Mouse (Mus musculus): ENCODE data around the gene Lrrc4.

Gene Lrrc4

GRCm38 (mm10) chr6:28831011-28831853 is at the start of gene Lrrc4:
Lrrc4 (minus strand) TSS chr6:28831747.
- no peak for ATAC-seq (ENCODE audit: insufficient number of reproducible peaks, low FRiP score, low TSS enrichment)

GRCm38 (mm10) chr6:28880909-28881308 is 49.4 kb upstream of the Lrrc4 start:
- ATAC-seq (ENCODE audit: insufficient number of reproducible peaks, low FRiP score, low TSS enrichment) = no peak

GRCm38 (mm10) chr6:28879315-28879714 is 47.8 kb upstream of the Lrrc4 start:
- no peak for ATAC-seq (ENCODE audit: insufficient number of reproducible peaks, low FRiP score, low TSS enrichment)

GRCm38 (mm10) chr6:28877945-28878666 is 46.6 kb upstream of the Lrrc4 start:
- no peak for ATAC-seq (ENCODE audit: insufficient number of reproducible peaks, low FRiP score, low TSS enrichment)

GRCm38 (mm10) chr6:28876492-28876891 is 44.9 kb upstream of the Lrrc4 start:
- no peak for ATAC-seq (ENCODE audit: insufficient number of reproducible peaks, low FRiP score, low TSS enrichment)

GRCm38 (mm10) chr6:28875333-28875732 is 43.8 kb upstream of the Lrrc4 start:
- no peak for ATAC-seq (ENCODE audit: insufficient number of reproducible peaks, low FRiP score, low TSS enrichment)

- ATAC-seq (ENCODE audit: insufficient number of reproducible peaks, low FRiP score, low TSS enrichment) = no peak
These were observed 43.2 kb upstream of the Lrrc4 start for GRCm38 (mm10) chr6:28874759-28875158.

GRCm38 (mm10) chr6:28874053-28874452 is 42.5 kb upstream of the Lrrc4 start:
- ATAC-seq (ENCODE audit: insufficient number of reproducible peaks, low FRiP score, low TSS enrichment) = no peak

- no peak for ATAC-seq (ENCODE audit: insufficient number of reproducible peaks, low FRiP score, low TSS enrichment)
These were observed 40.9 kb upstream of the Lrrc4 start for GRCm38 (mm10) chr6:28872421-28872795.

- ATAC-seq (ENCODE audit: insufficient number of reproducible peaks, low FRiP score, low TSS enrichment) = no peak
These were observed 40.3 kb upstream of the Lrrc4 start for GRCm38 (mm10) chr6:28871725-28872420.

GRCm38 (mm10) chr6:28867516-28868251 is 36.1 kb upstream of the Lrrc4 start:
- ATAC-seq (ENCODE audit: insufficient number of reproducible peaks, low FRiP score, low TSS enrichment) = no peak

GRCm38 (mm10) chr6:28866206-28866605 is 34.7 kb upstream of the Lrrc4 start:
- no peak for ATAC-seq (ENCODE audit: insufficient number of reproducible peaks, low FRiP score, low TSS enrichment)

- ATAC-seq (ENCODE audit: insufficient number of reproducible peaks, low FRiP score, low TSS enrichment) = no peak
These were observed 33.6 kb upstream of the Lrrc4 start for GRCm38 (mm10) chr6:28865112-28865511.

- ATAC-seq (ENCODE audit: insufficient number of reproducible peaks, low FRiP score, low TSS enrichment) = peak; percentile 38; the same call in 1 of the 2 replicates
These were observed 33.1 kb upstream of the Lrrc4 start for GRCm38 (mm10) chr6:28864684-28865083.

GRCm38 (mm10) chr6:28862304-28862703 is 30.8 kb upstream of the Lrrc4 start:
- no peak for ATAC-seq (ENCODE audit: insufficient number of reproducible peaks, low FRiP score, low TSS enrichment)

GRCm38 (mm10) chr6:28860922-28861321 is 29.4 kb upstream of the Lrrc4 start:
- no peak for ATAC-seq (ENCODE audit: insufficient number of reproducible peaks, low FRiP score, low TSS enrichment)

- 0 out of 2 replicates have a peak, but pooled peaks have one; percentile 17 for ATAC-seq (ENCODE audit: insufficient number of reproducible peaks, low FRiP score, low TSS enrichment)
These were observed 28.9 kb upstream of the Lrrc4 start for GRCm38 (mm10) chr6:28860450-28860849.

GRCm38 (mm10) chr6:28859094-28859493 is 27.5 kb upstream of the Lrrc4 start:
- ATAC-seq (ENCODE audit: insufficient number of reproducible peaks, low FRiP score, low TSS enrichment) = no peak

GRCm38 (mm10) chr6:28857198-28858180 is 25.9 kb upstream of the Lrrc4 start:
- ATAC-seq (ENCODE audit: insufficient number of reproducible peaks, low FRiP score, low TSS enrichment) = no peak
